Mouse (Mus musculus) frontal cortex, adult 2 months (tissue): ENCODE results near the gene Usf1. TPM values are rescaled to one million over a fixed set of nuclear protein-coding genes. Genes with fewer than 3 reads are reported as not detected.

Experiments used
- DNase-seq, 2 experiments: peaks; one replicate each; pipeline ENCODE4 v3.0.0; 2022; ENCODE audit warnings: low spot score in 1 of 2; ENCODE audit errors: extremely low spot score in 1 of 2
- polyA plus RNA-seq: library from polyadenylated mRNA; depleted of rRNA; stranded (reverse); fragments of >200 nt; gene quantifications from 2 replicates; pipeline ENCODE4 v1.2.3, GENCODE M21; 2012; rRNA removed

The Usf1 gene
- polyA plus RNA-seq = 105 and 119 TPM in 2 replicates

DNA sequence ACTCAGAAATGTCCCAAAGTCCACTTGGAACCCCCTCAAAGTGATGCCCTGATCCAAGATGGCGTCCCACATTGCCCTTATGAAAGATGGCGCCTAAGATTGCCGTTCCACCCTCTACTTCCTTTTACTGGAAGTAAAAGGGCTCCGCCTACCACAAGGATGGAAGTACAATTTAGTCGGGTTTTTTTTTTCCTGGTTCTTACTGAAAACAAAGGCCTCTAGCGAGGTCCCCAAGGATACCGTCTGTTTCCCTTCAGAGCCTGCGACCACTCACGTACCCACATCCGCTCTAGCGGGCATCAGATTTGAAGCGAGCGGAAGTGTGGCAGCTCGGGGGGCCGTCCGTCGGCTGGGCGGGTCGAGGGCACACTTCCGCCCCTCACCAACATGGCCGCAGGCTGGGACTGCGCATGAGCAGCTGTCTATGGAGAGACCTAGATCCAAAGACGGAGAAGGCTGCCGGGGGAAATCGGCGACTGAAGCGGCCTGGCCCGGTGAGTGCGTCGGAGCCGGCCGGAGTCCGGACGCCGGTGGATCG lies at the start of gene Usf1:
TSS of gene Usf1 (plus strand) at position 367 of the 538 bp plus-strand sequence.
- DNase-seq = peak; percentile 91 to 95

DNA sequence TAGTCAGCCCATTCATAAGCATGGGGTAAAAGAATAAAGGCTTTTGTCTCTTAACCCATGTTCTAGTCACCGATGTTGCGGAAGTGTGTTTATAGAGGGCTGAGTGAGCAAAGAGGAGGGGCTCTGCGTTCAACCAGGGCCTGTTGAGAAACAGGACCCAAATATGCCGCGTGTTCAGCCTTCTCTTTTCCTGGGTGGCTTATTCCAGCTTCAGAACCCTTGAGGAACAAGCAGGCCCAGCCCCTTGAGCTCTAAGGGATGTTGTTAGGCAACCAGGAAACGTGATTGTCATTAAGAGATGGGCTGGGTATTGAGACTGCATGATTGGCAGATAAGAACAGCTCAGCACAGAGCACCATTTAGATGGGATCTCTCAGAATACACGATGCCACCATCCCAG lies 45.2 kb upstream of the Usf1 start:
- no peak for DNase-seq

DNA sequence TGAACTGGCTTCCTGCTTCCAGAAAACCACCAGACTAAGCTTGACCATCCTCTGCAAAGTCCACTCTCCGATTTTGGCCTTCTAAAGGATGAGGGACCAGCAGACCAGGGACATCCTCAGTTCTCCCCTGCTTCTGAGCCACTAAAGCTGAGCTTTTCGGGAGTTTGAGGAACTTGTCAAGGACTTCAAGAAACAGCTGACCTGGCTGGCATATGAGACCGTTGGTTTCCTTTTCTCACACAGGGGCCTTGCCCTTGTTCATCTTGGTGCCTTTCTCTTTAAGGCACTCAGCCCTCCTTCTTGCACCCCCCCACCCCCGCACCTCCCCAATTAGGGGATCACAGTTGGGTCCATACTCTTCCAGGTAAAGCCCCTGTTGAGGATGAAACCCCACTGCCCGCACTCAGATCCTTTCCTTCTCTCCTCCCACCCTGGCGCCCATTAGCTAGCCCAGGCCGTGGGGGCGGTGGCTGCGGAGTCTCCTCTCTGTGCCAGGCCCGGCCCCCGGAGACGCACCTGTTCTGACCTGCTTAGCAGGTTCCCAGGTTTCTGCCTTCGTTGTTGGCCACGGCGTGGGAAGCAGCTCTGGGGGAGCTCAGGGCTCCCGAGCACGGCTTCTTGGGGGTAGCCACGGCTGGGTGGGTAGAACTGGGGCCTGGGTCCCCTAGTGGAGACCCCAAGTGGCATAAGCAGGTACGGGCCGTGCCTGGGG lies 41.1 kb upstream of the Usf1 start, which contains the start of gene Nectin4:
TSS of gene Nectin4 (plus strand) at position 255 of the 712 bp plus-strand sequence.
- DNase-seq = no peak

DNA sequence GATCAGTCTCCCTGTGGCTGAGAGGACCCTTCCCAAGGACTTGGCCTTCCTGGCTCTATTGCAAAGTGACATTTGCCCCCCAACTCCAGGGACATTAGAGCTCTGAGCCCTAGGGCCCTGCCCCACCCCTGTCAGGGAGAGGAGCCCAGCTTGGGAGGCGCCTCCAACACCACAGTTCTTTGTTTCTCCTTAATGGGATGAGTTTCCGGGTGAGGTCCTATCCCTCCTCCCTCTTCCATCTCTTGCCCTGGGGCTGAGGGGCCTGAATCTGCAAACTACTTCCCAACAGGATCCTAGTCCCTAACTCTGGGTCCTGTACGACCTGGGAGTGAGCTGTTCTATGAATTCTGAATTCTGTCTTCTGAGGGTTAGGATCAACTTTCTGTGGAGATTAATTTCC lies 38.2 kb upstream of the Usf1 start:
- no peak for DNase-seq

DNA sequence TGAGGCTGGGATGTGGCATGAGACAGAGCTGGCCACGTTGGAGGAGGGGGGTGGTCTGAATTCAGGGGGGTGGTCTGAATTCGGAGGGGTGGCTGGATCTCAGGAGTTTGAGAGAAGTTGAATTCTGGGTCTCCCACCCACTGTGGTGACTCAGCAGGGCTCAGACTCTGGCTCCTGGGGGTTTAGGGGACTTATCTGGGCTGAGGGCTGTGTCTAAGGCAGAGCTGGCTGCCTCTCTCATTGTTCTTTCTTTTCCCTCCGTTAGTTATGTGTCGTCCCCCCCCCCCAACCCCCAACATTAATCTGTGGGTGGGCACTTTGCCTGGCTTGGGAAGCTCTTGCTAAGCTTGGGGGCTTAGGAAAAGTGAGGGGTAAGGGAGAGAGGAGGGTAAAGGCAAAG lies 37.2 kb upstream of the Usf1 start:
- no peak for DNase-seq

DNA sequence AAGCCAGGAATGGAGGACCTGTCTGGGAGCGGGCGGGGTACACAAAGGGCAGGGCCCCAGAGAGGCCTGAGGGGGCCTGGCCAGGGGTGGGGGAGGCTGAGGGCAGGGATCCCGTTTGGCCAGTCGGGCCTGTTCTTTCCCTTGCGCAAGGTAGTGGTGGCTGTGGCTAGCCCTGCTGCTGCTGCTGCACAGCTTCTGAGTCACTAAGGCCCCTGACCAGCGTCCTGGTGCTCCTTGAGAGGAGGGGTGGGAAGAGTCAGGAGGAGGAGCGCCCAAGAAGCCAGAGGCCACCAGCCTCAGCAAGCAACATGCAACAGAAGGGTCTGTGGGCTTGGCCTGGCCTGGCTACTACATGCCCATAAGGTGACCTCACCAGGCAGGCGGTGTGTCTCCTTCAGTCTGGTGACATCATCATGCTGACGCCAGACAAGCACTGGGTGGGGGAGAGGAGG lies 35.4 kb upstream of the Usf1 start:
- DNase-seq = no peak

DNA sequence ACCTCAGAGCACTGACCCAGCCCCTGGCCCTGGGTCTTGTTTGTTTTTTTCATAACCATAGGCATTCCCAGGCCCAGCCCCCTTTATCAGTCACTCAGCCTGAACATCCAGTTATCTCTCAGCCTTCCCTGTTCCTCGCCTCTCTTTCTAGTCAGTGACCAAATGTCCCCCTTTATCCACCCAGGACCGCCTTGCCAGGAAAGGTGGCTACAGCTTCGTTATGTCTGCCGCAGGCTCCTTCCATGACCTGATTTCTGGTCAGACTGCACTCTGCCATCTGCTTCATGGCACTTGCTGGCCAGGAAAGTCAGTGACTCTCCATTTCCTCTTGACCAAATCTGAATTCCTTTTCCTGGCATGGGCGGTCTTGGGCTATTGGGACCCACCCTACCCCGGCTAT lies 32.8 kb upstream of the Usf1 start:
- DNase-seq = no peak

DNA sequence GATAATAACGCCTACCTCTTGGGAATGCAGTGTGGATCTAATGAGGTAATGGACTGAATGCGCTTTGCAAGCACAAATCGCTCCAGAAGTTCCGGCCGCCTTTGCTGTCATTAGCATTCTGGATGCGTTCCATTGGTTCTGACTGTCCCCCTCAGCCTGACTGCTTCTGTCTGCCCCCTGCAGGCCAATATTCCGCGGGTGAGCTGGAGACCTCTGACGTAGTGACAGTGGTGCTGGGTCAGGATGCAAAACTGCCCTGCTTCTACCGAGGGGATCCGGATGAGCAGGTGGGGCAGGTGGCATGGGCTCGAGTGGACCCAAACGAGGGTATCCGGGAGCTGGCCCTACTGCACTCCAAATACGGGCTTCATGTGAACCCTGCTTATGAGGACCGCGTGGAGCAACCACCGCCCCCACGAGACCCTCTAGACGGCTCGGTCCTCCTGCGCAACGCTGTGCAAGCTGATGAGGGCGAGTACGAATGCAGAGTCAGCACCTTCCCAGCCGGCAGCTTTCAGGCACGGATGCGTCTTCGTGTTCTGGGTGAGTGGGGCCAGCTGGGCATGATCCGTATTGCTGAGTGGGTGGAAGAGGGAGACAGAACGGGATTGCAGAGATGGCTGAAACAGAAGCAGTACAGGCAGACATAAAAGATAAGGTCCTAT lies 31.0 kb upstream of the Usf1 start:
- DNase-seq = peak in 1 of 2 experiments; percentile 84

DNA sequence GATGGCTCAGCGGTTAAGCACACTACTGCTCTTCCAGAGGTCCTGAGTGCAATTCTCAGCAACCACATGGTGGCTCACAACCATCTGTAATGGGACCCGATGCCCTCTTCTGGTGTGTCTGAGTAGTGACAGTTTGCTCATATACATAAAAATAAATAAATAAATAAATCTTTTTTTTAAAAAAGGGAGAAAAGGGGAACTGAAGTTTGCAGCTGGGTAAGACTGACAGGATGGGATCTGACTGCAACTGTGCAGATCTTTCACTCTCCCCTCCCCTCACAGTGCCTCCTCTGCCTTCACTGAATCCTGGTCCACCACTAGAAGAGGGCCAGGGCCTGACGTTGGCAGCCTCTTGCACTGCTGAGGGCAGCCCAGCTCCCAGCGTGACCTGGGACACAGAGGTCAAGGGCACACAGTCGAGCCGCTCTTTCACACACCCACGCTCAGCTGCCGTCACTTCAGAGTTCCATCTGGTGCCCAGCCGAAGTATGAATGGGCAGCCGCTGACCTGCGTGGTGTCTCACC lies 29.0 kb upstream of the Usf1 start:
- DNase-seq = no peak

DNA sequence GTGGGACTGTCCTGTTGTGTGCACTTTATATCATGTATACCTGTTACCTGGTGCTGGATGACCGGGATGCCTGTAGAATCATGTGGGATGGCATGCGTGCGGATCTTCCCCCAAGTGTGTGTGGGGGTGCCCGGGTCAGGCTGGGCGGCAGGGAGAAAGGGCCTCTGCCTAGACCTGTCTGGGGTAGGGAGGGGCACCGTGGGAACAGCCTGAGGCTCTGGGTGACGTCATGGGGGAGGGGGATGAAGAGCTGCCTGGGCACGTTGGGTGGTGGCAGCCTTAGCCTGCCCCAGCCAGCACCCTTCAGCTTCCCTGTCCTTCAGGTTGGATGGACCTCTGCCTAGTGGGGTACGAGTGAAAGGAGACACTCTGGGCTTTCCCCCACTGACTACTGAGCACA lies 26.8 kb upstream of the Usf1 start:
- DNase-seq = no peak

DNA sequence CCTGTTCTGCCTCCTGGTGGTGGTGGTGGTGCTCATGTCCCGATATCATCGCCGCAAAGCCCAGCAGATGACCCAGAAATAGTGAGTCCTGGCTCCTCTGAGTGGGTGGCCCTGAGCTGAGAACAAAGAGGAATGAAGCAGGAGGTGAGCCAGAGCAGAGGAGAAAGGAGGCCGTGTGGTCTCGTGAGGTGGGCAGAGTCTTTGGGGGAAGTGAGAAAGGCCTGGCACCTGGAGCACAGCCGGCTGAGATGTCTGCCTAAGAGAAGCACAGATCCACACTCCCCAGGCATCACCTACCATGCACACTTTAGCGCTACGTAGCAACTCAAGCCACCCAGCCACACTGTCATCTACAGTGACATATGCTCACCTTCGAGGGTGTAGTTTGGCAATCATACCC lies 25.9 kb upstream of the Usf1 start:
- DNase-seq = no peak

DNA sequence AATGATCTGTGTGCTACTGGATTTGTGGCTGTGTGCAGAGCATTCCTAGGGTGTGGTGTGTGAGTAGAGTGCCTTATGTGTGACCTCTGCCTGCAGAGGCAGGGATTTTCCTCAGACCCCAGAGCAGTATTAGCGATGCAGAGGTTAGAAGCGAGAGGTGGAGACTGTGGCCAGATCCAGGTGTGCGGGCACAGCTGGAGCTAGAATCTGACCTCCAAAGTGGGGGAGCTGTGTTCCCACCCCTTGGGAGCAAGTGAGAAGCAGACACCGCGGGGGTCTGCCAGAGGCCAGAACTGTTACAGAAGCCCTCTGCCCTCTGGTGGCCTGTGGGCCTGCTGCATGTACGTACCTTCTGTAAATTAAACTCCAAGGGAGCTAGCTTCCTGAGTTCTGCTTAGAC lies 24.0 kb upstream of the Usf1 start:
- DNase-seq = no peak

DNA sequence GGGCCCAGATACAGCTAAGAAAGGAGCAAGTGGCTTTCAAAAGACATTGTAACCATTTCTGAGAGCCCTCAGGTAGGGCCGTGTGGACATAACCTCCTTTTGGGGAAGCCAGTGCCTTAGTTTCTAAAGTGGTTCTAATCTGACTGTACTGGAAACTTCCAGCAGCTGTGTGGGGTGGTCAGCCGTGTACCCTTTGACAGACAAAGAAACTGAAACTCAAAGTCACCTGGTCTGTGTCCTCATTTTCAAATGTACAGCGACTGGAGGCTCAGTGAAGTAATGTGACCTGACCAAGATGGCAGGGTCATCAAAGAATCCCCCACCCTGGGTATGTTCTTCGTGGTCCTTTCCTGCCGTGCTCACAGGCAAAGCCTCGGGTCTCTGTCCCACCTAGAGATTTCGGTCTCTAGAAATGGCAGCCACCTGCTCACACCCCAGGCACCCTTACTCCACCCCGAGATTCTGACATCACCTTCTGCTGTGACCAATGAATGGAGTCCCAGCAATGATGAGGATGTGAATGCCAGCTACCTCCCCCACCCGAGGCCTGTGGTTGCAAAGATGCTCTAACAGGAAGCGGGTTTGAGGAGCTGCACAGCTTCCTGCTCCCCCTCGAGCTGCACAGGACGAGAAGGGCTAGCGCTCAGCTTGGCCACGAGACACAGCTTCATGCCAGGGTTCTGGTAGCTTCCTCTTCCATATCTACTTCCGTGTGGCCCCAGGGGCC lies 22.6 kb upstream of the Usf1 start, which contains the start of gene Arhgap30:
TSS of gene Arhgap30 (plus strand) at position 579 of the 727 bp plus-strand sequence.
- DNase-seq = no peak

DNA sequence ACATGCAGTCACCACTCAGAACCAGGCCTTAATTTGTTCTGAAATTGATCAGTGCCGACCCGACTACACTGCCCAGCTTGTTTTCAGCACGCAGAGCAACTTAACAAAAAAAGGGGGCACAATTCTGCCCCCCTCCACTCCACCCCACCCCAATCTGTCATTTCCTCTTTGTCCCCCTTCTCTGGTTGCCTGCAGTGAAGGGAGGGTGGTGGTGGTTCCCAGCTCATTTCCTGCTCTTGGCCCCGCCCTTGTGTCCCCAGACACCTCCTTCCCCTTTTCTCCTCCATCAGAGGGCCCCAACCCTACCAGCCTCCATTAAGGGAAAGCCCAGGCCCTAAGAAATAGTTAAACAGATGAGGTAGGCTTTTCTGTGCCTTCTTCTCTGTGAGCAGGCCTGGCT lies 21.0 kb upstream of the Usf1 start:
- no peak for DNase-seq

DNA sequence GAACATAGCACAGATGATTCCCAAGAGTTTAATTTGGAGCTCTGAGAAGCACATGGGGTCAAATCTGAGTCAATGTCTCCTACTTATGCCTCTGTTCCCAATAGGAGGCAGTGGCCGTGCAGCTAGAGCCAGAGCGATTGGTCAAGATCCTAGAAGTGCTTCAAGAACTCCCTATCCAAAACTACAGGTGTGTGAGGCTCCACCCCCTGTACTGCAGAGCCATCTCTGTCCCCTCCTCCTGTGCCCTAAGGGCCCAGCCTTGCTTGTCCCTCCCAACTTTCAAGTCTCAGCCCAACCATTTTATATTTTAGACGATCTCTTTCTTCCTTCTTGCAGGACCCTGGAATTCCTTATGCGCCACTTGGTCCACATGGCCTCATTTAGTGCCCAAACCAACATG lies 9.3 kb upstream of the Usf1 start:
- no peak for DNase-seq

DNA sequence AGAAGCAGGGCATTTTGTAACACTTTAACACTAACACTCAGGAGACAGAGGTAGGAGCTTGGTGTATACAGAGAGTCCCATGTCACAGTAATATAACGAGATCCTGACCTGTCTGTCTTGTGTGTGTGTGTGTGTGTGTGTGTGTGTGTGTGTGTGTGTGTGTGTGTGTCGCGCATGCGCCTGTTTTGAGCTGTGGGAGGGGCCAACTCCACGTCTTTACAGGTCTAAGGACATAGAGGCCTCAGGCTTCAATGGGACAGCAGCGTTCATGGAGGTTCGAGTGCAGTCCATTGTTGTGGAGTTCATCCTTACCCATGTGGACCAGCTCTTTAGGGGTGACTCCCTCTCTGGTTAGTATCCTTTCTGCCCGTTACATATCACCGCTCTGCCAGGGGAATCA lies 8.1 kb upstream of the Usf1 start:
- no peak for DNase-seq

DNA sequence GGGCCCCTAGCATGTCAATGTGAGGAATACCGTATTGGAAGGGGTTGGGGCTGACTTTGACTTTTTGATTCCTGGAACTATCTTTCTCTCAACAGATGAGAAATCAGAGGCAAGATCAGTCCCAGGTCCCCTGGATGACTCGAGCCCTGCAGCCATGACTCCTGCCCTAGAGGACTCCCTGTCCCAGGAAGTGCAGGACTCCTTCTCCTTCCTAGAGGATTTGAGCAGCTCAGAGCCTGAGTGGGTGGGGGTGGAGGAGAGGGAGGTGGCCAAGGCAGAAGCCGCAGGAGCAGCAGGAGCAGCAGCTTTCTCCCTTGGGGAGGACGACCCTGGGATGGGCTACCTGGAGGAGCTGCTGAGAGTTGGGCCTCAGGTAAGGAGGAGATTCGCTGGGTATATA lies 3.9 kb upstream of the Usf1 start:
- DNase-seq = no peak

DNA sequence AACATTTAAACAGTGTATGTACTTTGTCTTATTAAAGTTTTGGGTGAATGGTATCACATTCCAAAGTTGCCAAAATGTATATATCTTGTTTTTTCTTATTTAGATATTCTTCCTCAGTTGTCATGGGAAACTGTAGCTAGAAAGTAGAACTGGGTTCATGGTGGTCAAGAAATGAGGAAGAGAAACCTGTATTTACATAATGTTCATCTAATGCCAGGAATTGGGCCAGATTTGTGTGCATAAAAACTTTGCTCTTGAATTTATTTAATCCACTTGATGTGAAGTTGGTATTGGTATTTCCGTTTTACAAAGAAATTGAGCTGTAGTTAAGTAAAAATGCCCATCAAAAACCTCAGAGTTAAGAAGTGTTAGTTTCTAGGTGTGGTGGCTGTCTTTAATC lies 882 bp upstream of the Usf1 start:
- DNase-seq = no peak

DNA sequence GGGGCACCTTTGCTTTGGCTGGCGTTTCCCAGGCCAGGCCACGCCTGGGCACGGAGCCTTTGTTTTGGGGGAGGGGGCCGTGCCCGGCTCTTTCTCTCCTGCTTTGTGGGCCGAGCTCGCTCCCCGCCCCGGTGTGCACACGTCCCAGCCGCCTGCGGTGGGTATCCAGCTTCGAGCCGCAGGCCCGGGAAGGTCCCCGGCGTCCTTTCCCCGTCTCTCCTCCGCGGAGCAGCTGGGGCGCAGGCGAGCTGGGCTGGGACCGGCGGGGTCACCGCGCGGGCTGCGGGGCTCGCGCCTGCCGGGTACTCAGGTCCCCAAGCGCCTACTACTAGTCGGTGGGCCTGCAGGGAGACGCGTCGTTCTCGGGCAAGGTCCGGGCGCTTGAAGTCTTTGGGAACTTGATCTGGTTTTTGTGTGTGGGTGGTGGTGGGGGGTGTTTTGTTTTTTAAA lies 404 bp downstream of the Usf1 start:
- no peak for DNase-seq

DNA sequence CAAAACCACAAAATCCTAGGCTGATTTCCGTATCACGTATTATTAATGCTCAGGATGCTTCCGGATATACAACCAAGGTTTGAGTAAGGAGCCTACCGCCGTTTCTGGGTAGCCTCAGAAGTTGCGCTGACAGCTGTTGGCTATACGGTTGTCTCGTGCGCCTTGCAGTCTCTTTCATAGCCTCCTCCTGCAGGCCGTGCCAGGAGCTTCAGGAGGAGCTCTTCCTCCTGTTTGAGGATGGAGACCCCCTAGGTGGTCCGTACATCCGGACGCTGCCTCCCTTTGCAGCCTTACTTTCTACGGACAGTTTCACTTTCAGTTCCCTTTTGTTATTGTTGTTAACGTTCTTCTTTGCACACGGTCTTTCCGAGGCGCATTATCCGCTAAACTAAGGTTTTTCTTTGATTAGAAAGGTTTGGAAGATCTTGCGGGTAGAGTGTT lies 908 bp downstream of the Usf1 start:
- peak in 1 of 2 experiments; percentile 19 for DNase-seq

DNA sequence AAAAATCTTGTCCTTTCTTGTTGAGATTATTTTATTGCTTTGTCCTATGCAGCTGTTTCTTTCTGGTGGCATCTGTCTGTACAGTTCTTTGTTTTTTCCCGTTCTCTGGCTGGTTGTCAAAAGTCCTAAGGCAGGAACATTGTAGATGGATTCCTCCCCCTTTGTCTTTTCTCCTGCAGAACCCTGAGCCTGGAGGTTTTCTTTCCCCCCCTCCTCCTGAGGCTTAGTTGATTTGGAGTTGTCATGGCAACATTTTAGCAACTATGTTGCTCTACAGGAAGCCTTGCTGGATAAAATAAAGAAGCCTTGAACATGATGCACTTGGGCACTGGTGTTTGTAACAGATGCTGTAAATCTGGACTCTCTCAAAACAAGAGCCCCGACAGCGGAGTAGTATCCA lies 1.3 kb downstream of the Usf1 start:
- peak in 1 of 2 experiments; percentile 59 for DNase-seq
